Mouse (Mus musculus): ENCODE results near the gene Rgr. TPM values are rescaled to one million over a fixed set of nuclear protein-coding genes. Genes with fewer than 3 reads are reported as not detected.

Gene Rgr
- polyA plus RNA-seq (2015; fragmentation: Nextera tagmentation; extraction: Ambion mirVana): not detected in 2 replicates

GRCm38 (mm10) chr14:37048914-37049410, at the start of gene Rgr:
Gene Rgr, minus strand, starts transcription at chr14:37048964.

GRCm38 (mm10) chr14:37097956-37098530, 49.3 kb upstream of the Rgr start, which contains the start of gene Cdhr1:
Gene Cdhr1, minus strand, starts transcription at chr14:37098347.

GRCm38 (mm10) chr14:37067629-37068028, 18.9 kb upstream of the Rgr start, which contains the start of gene Lrit2:
Gene Lrit2, plus strand, starts transcription at chr14:37067929.

Other genes starting within 250 kb of the Rgr start
- 10.4 and 11.4 TPM in 2 replicates for gene Ccser2, start 80.2 kb downstream of the Rgr start, polyA plus RNA-seq (2015; fragmentation: Nextera tagmentation; extraction: Ambion mirVana)
- gene Lrit1, start 5.9 kb upstream of the Rgr start, polyA plus RNA-seq (2015; fragmentation: Nextera tagmentation; extraction: Ambion mirVana): not detected in 2 replicates
- not detected in 2 replicates for gene Lrit2, start 19.0 kb upstream of the Rgr start, polyA plus RNA-seq (2015; fragmentation: Nextera tagmentation; extraction: Ambion mirVana)
- 0.08 TPM in 1 of 2 replicates, not detected in the other for gene Cdhr1, start 49.4 kb upstream of the Rgr start, polyA plus RNA-seq (2015; fragmentation: Nextera tagmentation; extraction: Ambion mirVana)
- gene 2610528A11Rik, start 65.1 kb upstream of the Rgr start, polyA plus RNA-seq (2015; fragmentation: Nextera tagmentation; extraction: Ambion mirVana): 0.36 TPM in 1 of 2 replicates, not detected in the other
- gene Ghitm, start 86.3 kb upstream of the Rgr start, polyA plus RNA-seq (2015; fragmentation: Nextera tagmentation; extraction: Ambion mirVana): 196 and 197 TPM in 2 replicates

Measured in spleen, postnatal 0 days (tissue).